Mouse (Mus musculus) liver, adult 2 months (tissue): ENCODE results near the gene Pfdn6.

Source experiments
- CTCF ChIP-seq: fragments of 200-500 bp; IDR thresholded peaks from 2 replicates; pipeline ENCODE4 v1.5.1; 2011; ENCODE audit warnings: low read depth, low read length, control low read depth
- POLR2A ChIP-seq: fragments of 200-500 bp; IDR thresholded peaks from 2 replicates; pipeline ENCODE4 v1.6.1; 2011; ENCODE audit warnings: low read length, control low read depth; ENCODE audit not compliant: insufficient read depth; ENCODE audit errors: extremely low read depth

GRCm38 (mm10) chr17:33935422-33936055 lies 4.6 kb downstream of the Pfdn6 start:
- TF ChIP-seq CTCF (no peak), POLR2A (no peak)
